Mouse (Mus musculus) heart, postnatal 4 days (tissue): ENCODE results near the gene Lrfn2. TPM values are rescaled to one million over a fixed set of nuclear protein-coding genes. Genes with fewer than 3 reads are reported as not detected.

ENCODE experiments used
- microRNA-seq, 2 experiments: library from miRNA; unstranded; fragments of <30 nt; microRNA quantifications; one replicate each; pipeline ENCODE4 v1.2.0; 2021 to 2022
- total RNA-seq, 2 experiments: library from RNA; stranded (reverse); gene quantifications; 2 replicates each; pipeline ENCODE4 v1.2.3; 2021

The Lrfn2 gene
- total RNA-seq, 2 experiments from 2014 or later, result 0.38 to 0.41 TPM

Small RNAs within 50 kb of the gene (microRNA-seq; reads per million reads assigned to microRNA genes)
- gene Gm44304, result 0 reads per million in 2 experiments
